Mouse (Mus musculus): Measurements from ENCODE around the gene Slf1. TPM values are rescaled to one million over a fixed set of nuclear protein-coding genes. Genes with fewer than 3 reads are reported as not detected.
A peak's percentile ranks its signal among the peaks of the same experiment; 100 is the strongest.

Slf1 gene
- polyA plus RNA-seq (2015; fragmentation: Nextera tagmentation; extraction: Ambion mirVana): 30.2 and 32.8 TPM in 2 replicates

DNA sequence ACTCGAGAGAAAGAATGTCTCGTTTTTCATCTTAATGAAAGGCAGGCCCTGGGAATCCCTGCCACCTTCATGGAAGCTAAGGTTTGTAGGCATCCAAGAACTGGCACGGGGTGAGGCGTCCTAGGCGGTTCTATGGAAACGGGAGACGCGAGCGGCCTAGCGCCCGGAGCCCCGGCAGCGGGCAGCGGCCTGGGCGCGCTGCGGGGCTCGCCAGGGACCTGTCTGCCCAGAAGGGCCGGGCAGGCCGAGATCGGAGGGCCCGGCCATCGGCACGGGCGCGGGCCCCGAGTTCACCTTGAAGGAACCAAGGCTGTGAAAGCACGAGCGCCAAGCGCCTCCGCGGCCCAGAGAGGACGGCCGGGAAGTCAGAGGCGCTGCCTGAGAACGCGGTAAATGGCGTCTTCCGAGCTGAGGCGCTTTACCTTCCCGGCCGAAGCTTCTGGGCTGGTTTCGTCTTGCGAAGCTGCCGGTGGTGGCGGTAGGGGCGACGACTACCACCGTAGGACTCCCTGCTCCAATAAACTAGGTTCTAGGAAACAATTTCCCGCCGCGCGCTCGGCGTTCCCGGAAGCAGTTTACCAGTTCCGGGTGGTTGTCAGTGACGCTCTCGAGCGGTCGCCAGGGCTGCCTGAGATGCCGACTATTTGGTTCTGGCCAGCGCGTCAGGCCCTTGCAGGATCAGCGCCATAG lies at the start of gene Slf1, which contains the start of gene 2210408I21Rik:
Slf1 (minus strand) TSS at position 543 of the 690 bp plus-strand sequence.
2210408I21Rik (plus strand) TSS at position 610 of the 690 bp plus-strand sequence.
- Histone ChIP-seq H3K36me3 (ENCODE audit: control insufficient read depth, insufficient read depth, low read length) (no peaks in the 10 kb centered on the region), H3K4me3 (ENCODE audit: low read depth, low read length) (peak within 1 kb of the TSS; percentile 90), H3K27me3 (ENCODE audit: control insufficient read depth, insufficient read depth, low read depth, low read length) (no peaks in the 10 kb centered on the region), H3K4me2 (ENCODE audit: low read length) (peak within 1 kb of the TSS; percentile 58), H3K9ac (ENCODE audit: low read depth, low read length) (peak within 1 kb of the TSS; percentile 90), H3K9me3 (replicated peaks; ENCODE audit: control insufficient read depth, low read length, poor library complexity, severe bottlenecking) (no peaks in the 10 kb centered on the region), H3K4me1 (ENCODE audit: control insufficient read depth, insufficient read depth, low read length) (peaks cover 6% of the 10 kb centered on the region), H3K27ac (ENCODE audit: low read length) (peak within 1 kb of the TSS; percentile 89)
- under 1% methylated on average over 65 of the region's 65 CpGs for WGBS
- ATAC-seq: peak; percentile 99

DNA sequence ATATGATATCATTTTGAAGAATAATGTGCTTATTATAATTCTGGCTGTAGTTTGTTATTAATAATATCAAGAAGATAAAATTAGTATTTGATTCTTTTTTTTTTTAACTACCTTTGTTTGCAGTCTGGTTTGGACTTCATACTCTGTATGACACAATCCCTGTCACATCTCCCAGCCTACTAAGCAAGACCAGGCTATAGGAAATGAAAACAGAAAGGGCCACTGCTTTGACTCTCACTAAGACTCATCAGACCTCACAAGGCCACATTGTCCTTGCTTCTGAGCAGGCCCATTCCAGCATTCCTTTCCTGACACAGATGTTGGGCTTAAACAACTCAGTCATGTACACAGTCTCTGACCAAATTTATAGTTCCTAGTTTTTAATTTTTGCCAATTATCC lies 42.7 kb upstream of the Slf1 start:
- Histone ChIP-seq H3K9me3 (replicated peaks; ENCODE audit: control insufficient read depth, low read length, poor library complexity, severe bottlenecking) (no peaks in the 10 kb centered on the region), H3K27me3 (ENCODE audit: control insufficient read depth, insufficient read depth, low read depth, low read length) (no peaks in the 10 kb centered on the region), H3K36me3 (ENCODE audit: control insufficient read depth, insufficient read depth, low read length) (no peaks in the 10 kb centered on the region), H3K9ac (ENCODE audit: low read depth, low read length) (no peak overlapping the region), H3K4me1 (ENCODE audit: control insufficient read depth, insufficient read depth, low read length) (no peaks in the 10 kb centered on the region), H3K4me3 (ENCODE audit: low read depth, low read length) (no peak overlapping the region), H3K4me2 (ENCODE audit: low read length) (no peak overlapping the region), H3K27ac (ENCODE audit: low read length) (no peak overlapping the region)
- ATAC-seq: no peak

DNA sequence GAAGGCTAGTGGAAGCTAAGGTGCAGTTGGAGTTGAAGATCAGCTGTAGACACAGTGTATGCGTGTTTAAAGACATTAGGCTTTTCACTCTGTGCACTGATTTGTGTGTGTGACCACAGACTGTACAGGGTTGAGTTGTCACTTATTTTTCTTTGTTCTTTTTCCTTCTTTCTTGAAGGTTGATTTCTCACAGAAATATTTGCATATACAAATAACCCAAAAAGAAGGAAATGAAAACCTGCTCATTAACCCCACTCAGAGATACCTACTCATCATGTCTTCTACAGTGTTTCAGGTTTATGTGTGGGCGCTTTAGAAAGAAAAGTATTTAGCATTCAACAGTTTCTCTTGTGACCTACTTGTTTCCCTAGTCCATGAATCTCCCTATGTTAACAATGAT lies 5.6 kb upstream of the Slf1 start:
- no peak overlapping the region for H3K4me2 ChIP-seq (ENCODE audit: low read length)
- no peaks in the 10 kb centered on the region for H3K9me3 ChIP-seq (replicated peaks; ENCODE audit: control insufficient read depth, low read length, poor library complexity, severe bottlenecking)
- H3K4me1 ChIP-seq (ENCODE audit: control insufficient read depth, insufficient read depth, low read length): peaks cover 6% of the 10 kb centered on the region
- no peaks in the 10 kb centered on the region; the same call in 1 of the 2 replicates for H3K36me3 ChIP-seq (ENCODE audit: control insufficient read depth, insufficient read depth, low read length)
- WGBS: 90% methylated on average over 2 of the region's 2 CpGs
- ATAC-seq: no peak
- H3K27me3 ChIP-seq (ENCODE audit: control insufficient read depth, insufficient read depth, low read depth, low read length): no peaks in the 10 kb centered on the region
- no peak overlapping the region for H3K4me3 ChIP-seq (ENCODE audit: low read depth, low read length)
- H3K9ac ChIP-seq (ENCODE audit: low read depth, low read length): no peak overlapping the region
- no peak overlapping the region for H3K27ac ChIP-seq (ENCODE audit: low read length)

DNA sequence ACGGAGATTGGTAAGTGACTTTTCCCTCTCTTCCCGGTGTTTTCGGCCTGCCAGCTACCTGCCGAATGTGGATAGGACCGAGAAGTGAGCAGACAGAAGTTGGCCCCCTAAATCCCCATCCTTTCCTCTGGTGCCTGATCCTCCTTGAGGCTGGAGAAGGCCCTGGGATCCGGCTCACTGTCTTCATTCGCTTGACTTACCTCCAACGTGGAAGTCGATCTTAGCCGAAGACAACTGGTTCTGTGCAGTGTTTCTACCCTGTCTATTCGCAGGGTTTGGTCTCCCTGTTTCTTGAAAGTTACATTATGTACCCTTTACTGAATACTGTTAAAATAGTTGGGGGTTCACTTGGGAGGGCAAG lies 328 bp upstream of the Slf1 start:
- peak overlapping the region; percentile 51 for H3K4me2 ChIP-seq (ENCODE audit: low read length)
- H3K4me3 ChIP-seq (ENCODE audit: low read depth, low read length): peak overlapping the region; percentile 90
- H3K36me3 ChIP-seq (ENCODE audit: control insufficient read depth, insufficient read depth, low read length): no peaks in the 10 kb centered on the region
- peak; percentile 87 for ATAC-seq
- no peaks in the 10 kb centered on the region for H3K9me3 ChIP-seq (replicated peaks; ENCODE audit: control insufficient read depth, low read length, poor library complexity, severe bottlenecking)
- H3K9ac ChIP-seq (ENCODE audit: low read depth, low read length): peak overlapping the region; percentile 90
- no peaks in the 10 kb centered on the region for H3K27me3 ChIP-seq (ENCODE audit: control insufficient read depth, insufficient read depth, low read depth, low read length)
- H3K4me1 ChIP-seq (ENCODE audit: control insufficient read depth, insufficient read depth, low read length): peaks cover 6% of the 10 kb centered on the region
- 0% methylated on average over 11 of the region's 11 CpGs for WGBS
- H3K27ac ChIP-seq (ENCODE audit: low read length): peak overlapping the region; percentile 89

DNA sequence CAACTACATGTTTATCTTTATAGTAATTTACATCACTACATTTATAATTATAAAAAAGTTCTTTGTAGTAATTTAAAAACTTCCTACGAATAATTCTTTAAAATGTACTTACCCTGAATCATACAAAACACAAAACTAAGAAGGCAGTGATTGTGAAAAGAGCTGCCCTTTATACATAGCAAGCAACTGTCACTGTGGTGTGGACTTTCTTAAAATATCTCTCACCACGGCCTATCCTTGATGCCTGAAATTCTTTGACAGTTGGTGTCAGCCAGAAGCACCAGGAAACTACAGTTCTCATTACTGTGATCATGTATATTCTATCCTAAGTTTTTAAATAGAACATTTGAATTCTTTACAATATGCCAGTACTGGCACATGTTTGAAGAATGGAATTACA lies 4.1 kb downstream of the Slf1 start:
- Histone ChIP-seq H3K27ac (ENCODE audit: low read length) (no peak overlapping the region), H3K9ac (ENCODE audit: low read depth, low read length) (no peak overlapping the region)
- WGBS: 86% methylated on average over 2 of the region's 2 CpGs

DNA sequence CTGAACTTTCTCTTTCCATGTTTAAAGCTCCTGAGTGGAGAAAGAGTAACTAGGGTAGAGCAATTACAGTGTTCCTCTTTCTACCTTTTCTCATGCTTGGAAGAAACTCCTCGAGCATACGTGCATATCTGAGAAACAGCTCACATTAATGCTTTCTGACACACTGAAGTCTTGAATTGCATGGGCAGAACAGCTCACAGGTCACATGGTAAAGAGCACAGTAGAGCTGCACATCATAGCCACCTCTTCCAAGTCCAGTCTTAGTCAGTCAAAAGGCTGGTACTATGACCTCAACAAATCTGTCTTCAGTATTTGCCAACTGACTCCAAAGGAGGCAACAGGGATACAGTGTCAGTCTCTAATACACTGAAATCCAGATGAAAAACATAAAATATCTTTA lies 7.0 kb downstream of the Slf1 start:
- H3K27me3 ChIP-seq (ENCODE audit: control insufficient read depth, insufficient read depth, low read depth, low read length): no peaks in the 10 kb centered on the region
- WGBS: 84% methylated on average over 2 of the region's 2 CpGs
- no peaks in the 10 kb centered on the region; the same call in 1 of the 2 replicates for H3K36me3 ChIP-seq (ENCODE audit: control insufficient read depth, insufficient read depth, low read length)
- H3K9me3 ChIP-seq (replicated peaks; ENCODE audit: control insufficient read depth, low read length, poor library complexity, severe bottlenecking): no peaks in the 10 kb centered on the region
- ATAC-seq: no peak
- no peaks in the 10 kb centered on the region for H3K4me1 ChIP-seq (ENCODE audit: control insufficient read depth, insufficient read depth, low read length)
- H3K4me2 ChIP-seq (ENCODE audit: low read length): no peak overlapping the region
- no peak overlapping the region for H3K9ac ChIP-seq (ENCODE audit: low read depth, low read length)
- no peak overlapping the region for H3K27ac ChIP-seq (ENCODE audit: low read length)
- no peak overlapping the region for H3K4me3 ChIP-seq (ENCODE audit: low read depth, low read length)

More for the DNA sequence above, 4.1 kb downstream of the Slf1 start:
- peaks cover 2% of the 10 kb centered on the region for H3K4me1 ChIP-seq (ENCODE audit: control insufficient read depth, insufficient read depth, low read length)
- no peak overlapping the region for H3K4me3 ChIP-seq (ENCODE audit: low read depth, low read length)
- H3K4me2 ChIP-seq (ENCODE audit: low read length): no peak overlapping the region
- no peaks in the 10 kb centered on the region for H3K27me3 ChIP-seq (ENCODE audit: control insufficient read depth, insufficient read depth, low read depth, low read length)
- H3K9me3 ChIP-seq (replicated peaks; ENCODE audit: control insufficient read depth, low read length, poor library complexity, severe bottlenecking): no peaks in the 10 kb centered on the region
- H3K36me3 ChIP-seq (ENCODE audit: control insufficient read depth, insufficient read depth, low read length): no peaks in the 10 kb centered on the region
- ATAC-seq: no peak

DNA sequence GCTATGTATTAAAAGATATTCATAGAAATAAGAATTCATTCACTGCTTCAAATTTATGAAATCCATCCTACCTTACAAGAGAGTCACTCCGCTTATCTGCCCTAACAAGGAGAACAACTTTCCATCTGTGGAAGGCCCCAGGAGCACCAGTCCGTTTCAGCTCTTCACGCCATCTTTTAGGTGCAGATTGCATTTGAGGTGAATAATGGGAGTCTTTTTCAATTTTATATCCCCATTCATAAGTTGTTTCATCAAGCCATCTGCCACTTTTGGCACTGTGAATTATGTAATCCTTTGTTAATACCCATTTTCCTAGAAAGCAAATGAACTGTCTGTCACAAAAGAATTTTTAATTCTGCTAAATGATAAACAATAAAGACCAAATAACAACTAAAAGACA lies 10.1 kb downstream of the Slf1 start:
- H3K9ac ChIP-seq (ENCODE audit: low read depth, low read length): no peak overlapping the region
- H3K4me1 ChIP-seq (ENCODE audit: control insufficient read depth, insufficient read depth, low read length): no peaks in the 10 kb centered on the region
- no peaks in the 10 kb centered on the region for H3K9me3 ChIP-seq (replicated peaks; ENCODE audit: control insufficient read depth, low read length, poor library complexity, severe bottlenecking)
- H3K36me3 ChIP-seq (ENCODE audit: control insufficient read depth, insufficient read depth, low read length): no peaks in the 10 kb centered on the region; the same call in 1 of the 2 replicates
- no peak overlapping the region for H3K4me3 ChIP-seq (ENCODE audit: low read depth, low read length)
- 69% methylated on average over 3 of the region's 3 CpGs for WGBS
- no peak for ATAC-seq
- no peaks in the 10 kb centered on the region for H3K27me3 ChIP-seq (ENCODE audit: control insufficient read depth, insufficient read depth, low read depth, low read length)
- H3K27ac ChIP-seq (ENCODE audit: low read length): no peak overlapping the region
- no peak overlapping the region for H3K4me2 ChIP-seq (ENCODE audit: low read length)

DNA sequence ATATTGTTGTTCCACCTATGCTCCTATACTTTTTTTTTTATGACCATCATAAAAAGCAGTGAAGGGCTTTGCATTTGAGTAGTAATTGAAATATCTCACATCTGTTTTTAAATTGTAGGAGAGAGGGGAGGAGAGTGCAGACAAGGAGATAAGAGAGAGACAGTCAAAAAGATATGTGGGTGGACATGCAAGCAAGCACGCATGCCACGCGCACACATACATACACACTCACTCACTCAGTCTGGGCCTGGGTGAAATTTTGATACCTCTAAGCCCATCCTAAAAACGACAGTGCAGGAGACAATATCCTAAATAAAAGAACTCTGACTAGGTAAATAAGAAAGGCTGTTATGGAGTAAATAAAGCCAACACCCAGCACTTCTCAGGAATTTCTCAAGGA lies 16.6 kb downstream of the Slf1 start:
- Histone ChIP-seq H3K9me3 (replicated peaks; ENCODE audit: control insufficient read depth, low read length, poor library complexity, severe bottlenecking) (no peaks in the 10 kb centered on the region), H3K36me3 (ENCODE audit: control insufficient read depth, insufficient read depth, low read length) (no peaks in the 10 kb centered on the region), H3K27me3 (ENCODE audit: control insufficient read depth, insufficient read depth, low read depth, low read length) (no peaks in the 10 kb centered on the region), H3K9ac (ENCODE audit: low read depth, low read length) (no peak overlapping the region), H3K27ac (ENCODE audit: low read length) (no peak overlapping the region), H3K4me2 (ENCODE audit: low read length) (no peak overlapping the region), H3K4me3 (ENCODE audit: low read depth, low read length) (no peak overlapping the region), H3K4me1 (ENCODE audit: control insufficient read depth, insufficient read depth, low read length) (no peaks in the 10 kb centered on the region)
- 95% methylated on average over 4 of the region's 4 CpGs for WGBS
- no peak for ATAC-seq

DNA sequence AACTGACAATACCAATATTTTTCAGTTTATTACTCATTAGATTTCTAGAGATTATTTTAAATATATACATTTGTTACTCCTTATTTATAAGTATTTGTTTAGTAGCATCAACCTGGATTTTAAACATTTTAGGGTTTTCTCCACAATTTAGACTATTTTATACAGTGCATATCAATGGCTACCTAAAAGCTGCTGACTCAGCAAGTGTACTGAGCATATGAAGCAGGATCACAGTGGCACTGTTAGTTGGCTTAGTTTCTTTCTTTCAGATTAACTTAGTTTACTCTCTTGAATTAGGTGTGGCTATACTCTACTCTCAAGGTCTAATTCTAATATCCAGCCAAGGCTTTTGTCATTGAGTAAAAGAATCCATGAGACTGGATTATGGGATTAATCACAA lies 27.5 kb downstream of the Slf1 start:
- Histone ChIP-seq H3K9me3 (replicated peaks; ENCODE audit: control insufficient read depth, low read length, poor library complexity, severe bottlenecking) (no peaks in the 10 kb centered on the region), H3K4me3 (ENCODE audit: low read depth, low read length) (no peak overlapping the region), H3K9ac (ENCODE audit: low read depth, low read length) (no peak overlapping the region), H3K36me3 (ENCODE audit: control insufficient read depth, insufficient read depth, low read length) (peaks cover 2% of the 10 kb centered on the region; the same call in 1 of the 2 replicates), H3K27ac (ENCODE audit: low read length) (no peak overlapping the region), H3K4me1 (ENCODE audit: control insufficient read depth, insufficient read depth, low read length) (no peaks in the 10 kb centered on the region), H3K27me3 (ENCODE audit: control insufficient read depth, insufficient read depth, low read depth, low read length) (no peaks in the 10 kb centered on the region), H3K4me2 (ENCODE audit: low read length) (no peak overlapping the region)
- ATAC-seq: no peak
